Mouse (Mus musculus) adrenal gland, adult 8-10 months (tissue): ENCODE measurements around the gene Canx. TPM values are rescaled to one million over a fixed set of nuclear protein-coding genes. Genes with fewer than 3 reads are reported as not detected.
"Not testable (repeated sequence)": the region's sequence is repeated elsewhere in the genome, so short reads cannot be mapped to it uniquely, and the experiment has no call there.

Source experiments
- DNase-seq: peaks from one replicate; pipeline ENCODE4 v3.0.0; 2022
- total RNA-seq, 4 experiments: library from RNA; stranded (reverse); gene quantifications; 2 replicates each; pipeline ENCODE4 v1.2.4; 2022

Canx gene
- total RNA-seq = 100 to 1,000 TPM; 459 to 558 (median 506) TPM

- peak; percentile 99 for DNase-seq
These were observed at the start of gene Canx for GRCm38 (mm10) chr11:50325496-50326301. TSS of gene Canx (minus strand) at chr11:50325673.

GRCm38 (mm10) chr11:50374286-50375015, 49.0 kb upstream of the Canx start:
- no peak for DNase-seq

DNA sequence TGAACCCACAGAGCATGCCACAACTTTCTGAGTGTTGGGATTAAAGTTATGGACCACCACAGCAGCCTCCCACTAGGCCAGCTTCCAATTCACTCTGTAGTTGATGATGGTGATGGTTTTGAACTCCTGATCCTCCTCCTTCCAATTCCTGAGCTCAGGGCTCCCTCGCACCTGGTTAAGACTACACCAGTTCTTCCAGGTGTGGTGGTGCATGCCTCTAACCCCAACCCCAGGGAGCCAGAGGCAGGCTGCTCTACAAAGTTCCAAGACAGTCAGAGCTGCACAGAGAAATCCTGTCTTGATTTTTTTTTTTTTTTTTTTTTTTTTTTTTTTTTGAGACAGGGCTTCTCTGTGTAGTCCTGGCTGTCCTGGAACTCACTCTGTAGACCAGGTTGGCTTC, 48.1 kb upstream of the Canx start:
- DNase-seq = no peak

DNA sequence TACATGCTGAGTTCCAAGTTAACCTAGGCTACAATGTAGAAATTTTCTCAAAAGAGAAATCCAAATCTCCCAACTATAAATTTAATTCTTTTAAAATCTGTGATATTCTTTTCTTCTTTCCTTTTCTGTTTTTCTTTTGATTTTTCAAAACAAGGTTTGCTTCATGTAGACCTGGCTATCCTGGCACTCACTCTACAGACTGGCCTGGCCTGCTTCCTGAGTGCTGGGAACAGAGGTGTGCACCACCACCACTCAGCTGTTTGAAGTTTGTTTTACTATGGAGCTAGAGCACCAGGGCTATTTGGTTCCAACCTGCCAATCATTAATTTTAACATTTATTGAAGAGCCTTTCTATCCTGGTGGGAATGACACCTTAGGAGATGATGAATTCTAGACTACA, 47.6 kb upstream of the Canx start:
- DNase-seq = no peak

DNA sequence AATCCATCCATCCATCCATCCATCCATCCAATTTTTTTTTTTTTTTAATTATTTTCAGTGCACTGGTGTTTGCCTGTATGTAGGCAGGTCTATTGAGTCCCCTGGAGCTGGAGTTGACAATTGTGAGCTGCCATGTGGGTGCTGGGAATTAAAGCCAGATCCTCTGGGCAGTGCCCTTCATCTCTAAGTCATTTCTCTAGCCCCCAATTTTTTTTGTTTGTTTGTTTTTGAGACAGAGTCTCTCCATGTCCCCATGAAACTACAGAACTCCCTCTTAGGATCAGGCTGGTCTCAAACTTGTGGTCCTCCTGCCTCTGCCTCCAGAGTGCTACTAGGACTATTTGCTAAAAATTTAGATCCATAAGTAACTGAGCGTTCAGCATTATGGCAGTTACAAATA, 46.4 kb upstream of the Canx start:
- no peak for DNase-seq

GRCm38 (mm10) chr11:50371399-50371841, 45.9 kb upstream of the Canx start:
- DNase-seq = peak; percentile 42

DNA sequence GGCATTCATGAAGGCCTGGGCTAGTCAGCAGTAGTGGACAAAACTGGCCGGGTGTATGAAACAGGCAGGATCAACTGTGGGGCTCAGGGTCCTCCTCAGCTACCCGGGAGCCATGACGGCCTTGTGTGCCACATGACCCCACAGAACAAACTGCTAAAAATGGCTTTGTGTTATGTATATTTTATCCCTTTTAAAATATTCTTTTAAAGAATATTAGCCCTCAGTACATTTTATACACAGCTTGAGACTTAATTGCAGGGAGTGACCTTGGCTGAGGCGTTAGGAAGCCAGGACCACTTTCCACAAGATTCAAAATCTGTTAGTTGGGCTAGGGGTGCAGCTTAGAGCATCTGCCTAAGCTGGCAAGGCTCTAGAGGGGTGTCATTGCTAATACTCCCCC, 45.5 kb upstream of the Canx start:
- no peak for DNase-seq

DNA sequence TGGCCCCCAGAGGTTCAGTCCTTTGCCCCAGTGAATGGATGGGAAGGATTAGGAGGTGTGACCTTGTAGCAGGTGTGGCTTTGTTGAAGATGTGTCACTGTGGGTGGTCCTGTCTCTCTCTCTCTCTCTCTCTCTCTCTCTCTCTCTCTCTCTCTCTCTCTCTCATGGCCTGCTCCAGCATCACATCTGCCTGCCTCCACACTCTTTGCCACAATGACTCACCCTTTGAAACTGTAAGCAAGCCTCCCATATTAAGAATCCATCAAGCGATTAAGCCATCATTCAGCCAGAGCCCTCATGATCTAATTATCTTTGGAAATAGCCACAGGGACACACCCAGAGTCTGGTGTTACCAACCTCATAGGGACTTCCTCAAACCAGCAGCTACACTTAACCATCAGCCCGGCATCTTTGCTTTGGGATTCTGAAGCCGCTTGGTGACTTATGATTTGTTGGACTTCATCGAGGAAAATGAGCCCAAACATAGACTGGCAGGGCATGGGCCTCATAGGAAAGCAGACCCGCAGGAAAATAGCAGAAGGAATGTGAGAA, 44.0 kb upstream of the Canx start:
- no peak for DNase-seq

GRCm38 (mm10) chr11:50367531-50367930, 42.1 kb upstream of the Canx start:
- DNase-seq = no peak

GRCm38 (mm10) chr11:50365322-50365721, 39.8 kb upstream of the Canx start:
- DNase-seq = no peak

- DNase-seq = peak; percentile 60
These were observed 39.1 kb upstream of the Canx start for GRCm38 (mm10) chr11:50364548-50364947.

DNA sequence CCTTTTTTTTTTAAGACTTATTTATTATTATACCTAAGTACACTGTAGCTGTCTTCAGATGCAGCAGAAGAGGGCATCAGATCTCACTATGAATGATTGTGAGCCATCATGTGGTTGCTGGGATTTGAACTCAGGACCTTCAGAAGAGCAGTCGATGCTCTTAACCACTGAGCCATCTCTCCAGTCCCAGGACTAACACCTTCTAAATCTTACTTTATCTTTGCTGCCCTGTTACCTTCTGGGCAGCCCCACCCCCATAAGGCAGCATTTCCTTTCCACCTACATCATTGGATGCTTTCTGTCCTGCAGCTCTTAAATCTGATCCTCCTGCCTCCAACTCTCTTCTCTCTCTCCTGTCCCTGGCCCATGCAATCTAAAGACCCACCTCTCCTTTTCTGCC, 35.8 kb upstream of the Canx start:
- DNase-seq = not testable (repeated sequence)

- no peak for DNase-seq
These were observed 33.7 kb upstream of the Canx start for GRCm38 (mm10) chr11:50358950-50359861.

DNA sequence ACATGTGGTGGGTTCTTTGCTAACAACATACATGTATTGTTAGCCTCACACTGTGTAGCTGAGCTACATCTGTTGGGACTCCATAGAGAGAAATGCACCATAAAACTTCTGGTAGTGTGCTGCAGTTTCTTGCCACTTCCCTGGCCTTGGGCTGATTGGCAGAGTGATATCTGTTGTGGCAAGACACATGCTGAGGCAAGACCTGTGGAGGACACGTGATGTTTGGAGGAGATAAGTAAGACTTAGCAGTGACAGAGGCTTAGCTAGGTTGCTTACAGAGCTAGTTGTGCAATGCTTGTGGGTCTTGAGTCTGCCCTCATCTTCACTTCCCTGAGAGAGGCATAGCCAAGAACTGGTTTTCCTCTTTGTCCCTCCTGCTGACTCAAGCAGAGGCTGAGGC, 29.9 kb upstream of the Canx start:
- no peak for DNase-seq

GRCm38 (mm10) chr11:50354851-50355250, 29.4 kb upstream of the Canx start:
- DNase-seq = no peak

GRCm38 (mm10) chr11:50354162-50354561, 28.7 kb upstream of the Canx start, which contains the start of gene Cby3:
TSS of gene Cby3 (plus strand) at chr11:50354462.
- DNase-seq = no peak

DNA sequence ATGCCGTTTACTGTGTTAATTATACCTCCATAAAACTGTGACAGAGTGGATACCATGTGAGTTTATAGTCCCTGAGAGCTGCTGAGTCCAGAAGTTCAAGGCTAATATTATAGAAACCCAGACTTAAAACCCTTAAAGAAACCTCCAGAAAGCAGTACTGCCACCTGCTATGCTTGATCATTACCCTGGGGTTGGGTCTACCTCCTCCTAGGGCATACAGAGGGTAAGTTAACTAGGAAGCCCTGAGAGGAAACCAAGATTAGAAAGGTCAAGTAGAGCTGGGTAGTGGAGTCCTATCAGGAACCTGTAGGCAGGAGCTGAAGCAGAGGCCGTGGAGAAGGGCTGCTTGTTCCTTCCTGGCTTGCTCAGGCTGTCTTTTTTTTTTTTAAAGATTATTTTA, 26.7 kb upstream of the Canx start:
- no peak for DNase-seq

GRCm38 (mm10) chr11:50346256-50347032, 21.0 kb upstream of the Canx start:
- DNase-seq = no peak

DNA sequence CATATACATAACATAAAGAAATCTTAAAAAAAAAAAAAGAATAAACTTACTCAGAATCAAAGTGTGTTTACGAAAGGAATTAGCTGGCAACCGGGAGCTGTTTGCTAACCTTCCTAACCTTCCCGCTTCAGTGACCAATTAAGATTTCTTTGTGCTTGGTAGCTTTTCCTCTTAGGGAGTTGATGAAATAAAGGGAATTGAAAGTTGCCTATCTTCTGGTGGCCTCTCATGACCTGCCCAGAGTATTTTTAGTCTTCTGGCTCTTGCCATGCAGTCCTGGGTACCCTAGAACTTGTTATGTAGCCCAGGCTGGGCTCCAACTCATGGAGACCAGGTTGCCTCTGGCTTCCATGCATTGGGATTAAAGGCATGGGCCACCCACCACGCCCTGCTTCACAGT, 20.0 kb upstream of the Canx start:
- DNase-seq = no peak

DNA sequence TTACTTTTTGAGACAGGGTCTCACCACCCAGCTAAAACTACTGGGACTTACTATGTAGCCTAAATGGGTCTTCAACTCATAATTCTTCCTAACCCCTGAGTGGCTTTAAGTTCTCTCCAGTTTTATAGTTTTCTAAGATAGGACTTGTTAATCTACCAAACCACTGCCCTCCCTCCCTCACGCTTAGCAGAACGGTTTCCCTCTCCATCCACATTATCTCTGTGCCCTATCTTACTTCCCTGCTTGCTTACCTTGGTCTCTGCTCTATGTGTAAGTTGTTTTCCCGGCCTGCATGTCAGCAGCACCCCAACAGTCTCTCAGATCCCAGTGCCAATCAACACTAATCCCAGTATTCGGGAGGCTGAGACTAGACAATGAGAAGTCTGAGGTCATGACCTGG, 11.4 kb upstream of the Canx start:
- DNase-seq = no peak

GRCm38 (mm10) chr11:50336126-50336525, 10.7 kb upstream of the Canx start:
- no peak for DNase-seq

DNA sequence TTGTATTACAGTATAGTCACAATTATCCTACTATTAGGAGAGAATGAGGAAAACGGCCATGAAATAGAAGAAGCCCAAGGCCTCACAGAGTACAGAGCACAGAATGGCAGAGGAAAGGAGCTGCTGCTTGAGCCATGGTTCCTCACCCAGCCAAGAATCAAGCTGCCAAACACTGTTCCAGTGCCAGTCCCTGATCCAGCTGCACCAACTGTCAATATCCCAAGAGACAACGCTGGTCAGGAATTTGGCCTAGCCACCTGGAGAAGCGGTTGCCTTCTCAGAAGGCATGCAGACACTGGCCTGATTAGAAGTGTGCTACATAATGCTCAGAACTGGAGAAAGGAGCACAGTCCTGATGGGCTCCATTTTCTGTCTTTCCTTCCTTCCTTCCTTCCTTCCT, 7.7 kb upstream of the Canx start:
- no peak for DNase-seq
